Mouse (Mus musculus) bone marrow macrophage, adult 2 months (primary cell): ENCODE results near the gene Ilvbl.

Experiments
- CTCF ChIP-seq: IDR thresholded peaks from 2 replicates; pipeline ENCODE4 v1.5.1; 2012; ENCODE audit warnings: low read depth, mild to moderate bottlenecking, low read length, moderate library complexity
- POLR2A ChIP-seq: IDR thresholded peaks from 2 replicates; pipeline ENCODE4 v1.6.1; 2012; ENCODE audit warnings: mild to moderate bottlenecking, low read depth, low read length, borderline replicate concordance

GRCm38 (mm10) chr10:78586026-78586425 lies 11.9 kb downstream of the Ilvbl start:
- TF ChIP-seq CTCF (no peak), POLR2A (no peak)
